Mouse (Mus musculus): ENCODE results near the gene Ndufs4. TPM values are rescaled to one million over a fixed set of nuclear protein-coding genes. Genes with fewer than 3 reads are reported as not detected.

The Ndufs4 gene
- total and polyA plus RNA-seq, 2 experiments from 2014 or later: 36.4 to 414 TPM

DNA sequence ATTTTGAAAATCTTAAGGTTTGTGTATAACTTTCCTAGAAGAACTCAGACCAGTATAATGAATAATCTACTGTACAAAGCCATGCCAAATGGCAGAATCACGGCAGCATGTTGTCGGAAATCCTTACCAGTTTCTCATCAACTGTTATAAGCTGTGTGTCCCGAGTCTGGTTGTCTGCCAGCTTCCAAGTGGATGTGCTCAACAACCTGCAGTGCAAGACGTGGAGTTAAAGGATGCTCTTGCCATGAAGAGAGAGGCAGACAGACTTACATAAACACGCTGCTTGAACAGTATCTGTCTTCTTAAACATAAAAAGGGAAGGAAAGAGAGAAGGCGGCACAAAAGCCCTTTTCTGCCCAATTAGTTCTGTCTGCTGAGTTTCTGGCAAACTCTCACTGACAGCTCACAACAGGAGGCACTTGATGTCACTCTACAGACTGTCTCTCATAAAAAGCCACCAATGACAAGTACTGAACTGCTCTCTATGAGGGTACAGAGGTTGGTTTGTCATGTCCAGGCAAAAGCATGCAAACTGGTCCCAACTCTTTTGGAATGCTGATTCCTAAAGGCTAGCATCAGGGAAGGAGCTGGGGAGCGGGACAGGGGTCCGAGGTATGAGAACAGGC is 36.6 kb downstream of the Ndufs4 start:
- Histone ChIP-seq H3K36me3 (ENCODE audit: insufficient read depth, low read length) (no peaks in the 10 kb centered on the region), H3K4me1 (ENCODE audit: insufficient read depth, low read length) (no peaks in the 10 kb centered on the region), H3K27ac (ENCODE audit: low read depth, low read length) (no peak overlapping the region), H3K4me2 (ENCODE audit: low read depth, low read length, poor library complexity, severe bottlenecking) (no peak overlapping the region), H3K27me3 (ENCODE audit: insufficient read depth, low read length) (no peaks in the 10 kb centered on the region), H3K9me3 (ENCODE audit: low read length) (no peaks in the 10 kb centered on the region), H3K9ac (replicated peaks; ENCODE audit: low read length, poor library complexity, severe bottlenecking) (no peak overlapping the region), H3K4me3 (ENCODE audit: low read depth, low read length) (no peak overlapping the region)
- no peak for TF ChIP-seq CTCF (IDR thresholded peaks at IDR 0.05)
- DNase-seq (ENCODE audit: low spot score) (peak; percentile 73), ATAC-seq (ENCODE audit: low FRiP score) (no peak)
- WGBS: 27% methylated on average over 8 of the region's 8 CpGs

- 59% methylated on average over 13 of the region's 13 CpGs for WGBS
- H3K9me3 ChIP-seq (ENCODE audit: low read length): no peaks in the 10 kb centered on the region
- no peaks in the 10 kb centered on the region for H3K27me3 ChIP-seq (ENCODE audit: insufficient read depth, low read length)
- DNase-seq (ENCODE audit: low spot score): no peak
- H3K27ac ChIP-seq (ENCODE audit: low read depth, low read length): no peak overlapping the region
- H3K36me3 ChIP-seq (ENCODE audit: insufficient read depth, low read length): no peaks in the 10 kb centered on the region
- TF ChIP-seq CTCF (IDR thresholded peaks at IDR 0.05): no peak
- H3K4me2 ChIP-seq (ENCODE audit: low read depth, low read length, poor library complexity, severe bottlenecking): no peak overlapping the region
- no peak for ATAC-seq (ENCODE audit: low FRiP score)
- no peak overlapping the region for H3K9ac ChIP-seq (replicated peaks; ENCODE audit: low read length, poor library complexity, severe bottlenecking)
- no peak overlapping the region for H3K4me3 ChIP-seq (ENCODE audit: low read depth, low read length)
- H3K4me1 ChIP-seq (ENCODE audit: insufficient read depth, low read length): 0 out of 2 replicates have a peak, but pooled peaks cover 3% of the 10 kb centered on the region
Observed at GRCm38 (mm10) chr13:114344979-114345712, 42.9 kb downstream of the Ndufs4 start.

GRCm38 (mm10) chr13:114344220-114344973 is 43.7 kb downstream of the Ndufs4 start:
- H3K36me3 ChIP-seq (ENCODE audit: insufficient read depth, low read length): no peaks in the 10 kb centered on the region
- H3K4me3 ChIP-seq (ENCODE audit: low read depth, low read length): no peak overlapping the region
- H3K27ac ChIP-seq (ENCODE audit: low read depth, low read length): no peak overlapping the region
- no peak for DNase-seq (ENCODE audit: low spot score)
- WGBS: 66% methylated on average over 3 of the region's 3 CpGs
- no peaks in the 10 kb centered on the region for H3K9me3 ChIP-seq (ENCODE audit: low read length)
- H3K9ac ChIP-seq (replicated peaks; ENCODE audit: low read length, poor library complexity, severe bottlenecking): no peak overlapping the region
- H3K4me1 ChIP-seq (ENCODE audit: insufficient read depth, low read length): 0 out of 2 replicates have a peak, but pooled peaks cover 3% of the 10 kb centered on the region
- TF ChIP-seq CTCF (IDR thresholded peaks at IDR 0.05): no peak
- ATAC-seq (ENCODE audit: low FRiP score): no peak
- no peaks in the 10 kb centered on the region for H3K27me3 ChIP-seq (ENCODE audit: insufficient read depth, low read length)
- no peak overlapping the region for H3K4me2 ChIP-seq (ENCODE audit: low read depth, low read length, poor library complexity, severe bottlenecking)

- Histone ChIP-seq H3K27me3 (ENCODE audit: insufficient read depth, low read length) (no peaks in the 10 kb centered on the region), H3K4me1 (ENCODE audit: insufficient read depth, low read length) (0 out of 2 replicates have a peak, but pooled peaks cover 3% of the 10 kb centered on the region), H3K4me2 (ENCODE audit: low read depth, low read length, poor library complexity, severe bottlenecking) (no peak overlapping the region), H3K9me3 (ENCODE audit: low read length) (no peaks in the 10 kb centered on the region), H3K4me3 (ENCODE audit: low read depth, low read length) (no peak overlapping the region), H3K36me3 (ENCODE audit: insufficient read depth, low read length) (no peaks in the 10 kb centered on the region), H3K9ac (replicated peaks; ENCODE audit: low read length, poor library complexity, severe bottlenecking) (no peak overlapping the region), H3K27ac (ENCODE audit: low read depth, low read length) (no peak overlapping the region)
- no peak for ATAC-seq (ENCODE audit: low FRiP score)
- WGBS: 20% methylated on average over 8 of the region's 8 CpGs
- no peak for TF ChIP-seq CTCF (IDR thresholded peaks at IDR 0.05)
- no peak for DNase-seq (ENCODE audit: low spot score)
Observed at GRCm38 (mm10) chr13:114343001-114343400, 45.1 kb downstream of the Ndufs4 start.

DNA sequence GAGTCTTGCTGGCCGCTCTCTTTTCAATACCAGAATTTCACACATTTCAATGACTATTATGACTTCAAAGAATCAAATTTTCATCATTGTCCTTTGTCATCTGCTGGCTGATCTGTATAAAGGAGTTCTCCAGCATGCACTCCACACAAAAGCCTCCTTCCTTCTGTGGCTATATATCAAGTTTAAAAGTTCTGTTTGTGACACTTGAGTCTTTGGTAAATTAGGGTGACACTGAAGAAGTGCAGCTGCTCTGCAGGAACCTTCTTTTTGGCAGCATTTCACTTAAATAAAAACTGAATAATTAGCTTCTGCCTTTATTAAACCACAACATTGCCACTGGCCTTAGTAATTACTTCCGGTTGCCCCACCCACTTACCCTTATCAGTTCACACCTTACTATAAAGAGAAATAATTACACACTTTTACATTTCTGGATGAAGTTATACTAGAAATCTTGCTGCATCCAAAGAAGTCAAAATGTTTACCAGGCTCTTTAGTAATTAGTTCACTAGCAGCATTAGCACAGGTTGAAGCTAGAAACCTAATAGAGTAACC is 68.1 kb downstream of the Ndufs4 start:
- Histone ChIP-seq H3K36me3 (ENCODE audit: insufficient read depth, low read length) (no peaks in the 10 kb centered on the region), H3K4me3 (ENCODE audit: low read depth, low read length) (no peak overlapping the region), H3K4me1 (ENCODE audit: insufficient read depth, low read length) (no peaks in the 10 kb centered on the region; the same call in 1 of the 2 replicates), H3K9me3 (ENCODE audit: low read length) (no peaks in the 10 kb centered on the region), H3K4me2 (ENCODE audit: low read depth, low read length, poor library complexity, severe bottlenecking) (no peak overlapping the region), H3K27me3 (ENCODE audit: insufficient read depth, low read length) (no peaks in the 10 kb centered on the region), H3K27ac (ENCODE audit: low read depth, low read length) (no peak overlapping the region), H3K9ac (replicated peaks; ENCODE audit: low read length, poor library complexity, severe bottlenecking) (no peak overlapping the region)
- WGBS: 39% methylated on average over 2 of the region's 2 CpGs
- ATAC-seq (ENCODE audit: low FRiP score): no peak
- DNase-seq (ENCODE audit: low spot score): no peak
- TF ChIP-seq CTCF (IDR thresholded peaks at IDR 0.05): no peak
